Mouse (Mus musculus) activated CD4-positive, CD25-positive, alpha-beta regulatory T cell, adult 4 months (primary cell): Measurements from ENCODE around the gene Slc38a5. TPM values are rescaled to one million over a fixed set of nuclear protein-coding genes. Genes with fewer than 3 reads are reported as not detected.
"Not testable (repeated sequence)": the region's sequence is repeated elsewhere in the genome, so short reads cannot be mapped to it uniquely, and the experiment has no call there.

Experiments
- ATAC-seq: one replicate; pipeline ENCODE4 v1.8.0; 2017
- polyA plus RNA-seq, 2 experiments: library from polyadenylated mRNA; unstranded; fragments of 100-300 nt; shearing (Covaris generic); gene quantifications; one replicate each; pipeline ENCODE4 v1.2.1; 2017

The Slc38a5 gene
- polyA plus RNA-seq, 2 experiments from 2014 or later: 0.60 TPM; not detected in 1

DNA sequence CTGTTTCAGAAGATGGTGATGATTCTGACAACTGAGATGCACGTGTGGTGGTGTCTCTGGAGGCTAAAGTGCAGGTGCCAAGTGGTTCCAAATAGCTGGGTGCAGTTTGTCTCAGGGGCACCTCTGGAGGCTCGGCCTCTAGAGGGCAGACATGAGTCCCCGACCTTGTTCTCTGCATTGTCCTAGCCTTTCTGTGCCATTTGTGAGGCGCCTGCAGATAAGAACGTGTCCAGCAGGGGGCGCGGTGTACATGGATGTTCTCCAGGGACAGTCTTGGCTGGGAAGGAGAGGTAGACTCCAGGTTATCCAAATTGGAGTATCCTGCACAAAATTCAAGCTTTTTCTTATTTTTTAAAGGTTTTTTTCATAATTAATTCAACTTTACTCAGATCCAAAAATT lies 44.0 kb downstream of the Slc38a5 start:
- ATAC-seq: not testable (repeated sequence)

DNA sequence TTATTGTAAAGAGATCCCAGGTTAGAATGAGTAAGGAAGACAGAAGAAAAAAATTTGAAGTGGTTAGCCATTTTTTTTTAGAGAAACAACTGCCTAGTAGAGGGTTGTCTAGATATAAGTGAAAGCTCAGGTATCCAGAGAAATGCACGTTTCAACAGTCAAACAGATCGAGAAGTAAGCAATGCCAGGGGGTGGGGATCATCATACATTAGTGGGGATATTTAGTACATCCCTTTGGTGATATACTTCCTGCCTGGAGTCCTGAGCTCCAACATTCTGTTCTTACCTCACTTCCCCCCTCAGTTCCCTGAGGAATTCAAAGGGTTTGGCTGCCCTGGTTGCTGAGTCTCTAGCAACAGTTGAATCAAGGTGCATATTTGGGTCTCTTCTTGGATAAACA lies 56.2 kb downstream of the Slc38a5 start, which contains the start of gene Ssxb10:
Gene Ssxb10, plus strand, starts transcription at position 301 of the 400 bp plus-strand sequence.
- ATAC-seq: no peak

Other genes with a start within 250 kb of the Slc38a5 start
- gene Suv39h1, start 196.4 kb upstream of the Slc38a5 start, polyA plus RNA-seq: 10 to 100 TPM; 14.5 to 22.4 TPM
- gene Was, start 180.6 kb upstream of the Slc38a5 start, polyA plus RNA-seq: 10 to 100 TPM; 24.0 to 27.4 TPM
- 10 to 100 TPM; 15.8 to 18.9 TPM for gene Wdr13, start 138.2 kb upstream of the Slc38a5 start, polyA plus RNA-seq
- gene Rbm3, start 125.3 kb upstream of the Slc38a5 start, polyA plus RNA-seq: 100 to 1,000 TPM; 711 to 929 TPM
- gene Tbc1d25, start 95.0 kb upstream of the Slc38a5 start, polyA plus RNA-seq: 1 to 10 TPM; 4.1 to 4.5 TPM
- 100 to 1,000 TPM; 129 to 202 TPM for gene Ebp, start 77.6 kb upstream of the Slc38a5 start, polyA plus RNA-seq
- under 1 TPM in 1 of 2 experiments, not detected in 1; 0.38 TPM for gene Porcn, start 64.6 kb upstream of the Slc38a5 start, polyA plus RNA-seq
- gene Ftsj1, start 18.7 kb upstream of the Slc38a5 start, polyA plus RNA-seq: 10 to 100 TPM; 16.0 to 21.0 TPM
- not detected for gene Ssxb10, start 56.3 kb downstream of the Slc38a5 start, polyA plus RNA-seq
- gene Ssxb9, start 95.8 kb downstream of the Slc38a5 start, polyA plus RNA-seq: not detected
- not detected for gene Ssxb1, start 142.2 kb downstream of the Slc38a5 start, polyA plus RNA-seq
- gene Ssxb2, start 190.6 kb downstream of the Slc38a5 start, polyA plus RNA-seq: not detected